Mouse (Mus musculus) midbrain, embryonic 13.5 days (tissue): ENCODE measurements around the gene Gm44596. TPM values are rescaled to one million over a fixed set of nuclear protein-coding genes. Genes with fewer than 3 reads are reported as not detected.
A peak's percentile ranks its signal among the peaks of the same experiment; 100 is the strongest.

ENCODE experiments used
- ATAC-seq: fragments of 200-750 bp; cut with Nextera tagmentation; 2 replicates; pipeline ENCODE4 v1.8.0; 2017; ENCODE audit warnings: mild to moderate bottlenecking, moderate TSS enrichment, moderate library complexity
- H3K27ac ChIP-seq: fragments of 300-500 bp; sonication (generic); 2 replicates; pipeline ENCODE4 v1.5.1; 2015; ENCODE audit warnings: inconsistent platforms, mild to moderate bottlenecking, moderate library complexity
- H3K27me3 ChIP-seq: fragments of 300-500 bp; sonication (generic); 2 replicates; pipeline ENCODE4 v1.6.1; 2015; ENCODE audit warnings: mild to moderate bottlenecking, inconsistent platforms
- H3K36me3 ChIP-seq: fragments of 300-500 bp; sonication (generic); 2 replicates; pipeline ENCODE4 v1.6.1; 2015; ENCODE audit warnings: mild to moderate bottlenecking, inconsistent platforms
- H3K4me1 ChIP-seq: fragments of 300-500 bp; sonication (generic); replicated peaks from 2 replicates; pipeline ENCODE4 v1.6.1; 2015; ENCODE audit warnings: inconsistent platforms
- H3K4me2 ChIP-seq: fragments of 300-500 bp; sonication (generic); replicated peaks from 2 replicates; pipeline ENCODE4 v1.6.1; 2015; ENCODE audit warnings: moderate library complexity, mild to moderate bottlenecking, inconsistent platforms
- H3K4me3 ChIP-seq: fragments of 300-500 bp; sonication (generic); replicated peaks from 2 replicates; pipeline ENCODE4 v1.5.1; 2015; ENCODE audit warnings: mild to moderate bottlenecking, inconsistent platforms
- H3K9ac ChIP-seq: fragments of 300-500 bp; sonication (generic); replicated peaks from 2 replicates; pipeline ENCODE4 v1.6.1; 2015; ENCODE audit warnings: mild to moderate bottlenecking, inconsistent platforms
- H3K9me3 ChIP-seq: fragments of 300-500 bp; sonication (generic); 2 replicates; pipeline ENCODE4 v1.6.1; 2016; ENCODE audit warnings: mild to moderate bottlenecking, inconsistent platforms
- WGBS: fragments of 180-500 bp; shearing (Covaris S2); methylation state at CpG from one replicate; pipeline ENCODE4 v1.1.7; 2015; 5-methylcytosine and 5-hydroxymethylcytosine counted together
- polyA plus RNA-seq: library from polyadenylated mRNA; unstranded; fragments of >200 nt; fragmentation: Nextera tagmentation; extraction: Ambion mirVana; gene quantifications from 2 replicates; pipeline ENCODE4 v1.2.1, GENCODE M21; 2015

Gm44596 gene
- polyA plus RNA-seq, 1 experiment from 2014 or later: not detected

- H3K4me1 ChIP-seq: no peaks in the 10 kb centered on the region
- no peaks in the 10 kb centered on the region for H3K27me3 ChIP-seq
- no peak overlapping the region for H3K4me3 ChIP-seq
- no peak overlapping the region for H3K27ac ChIP-seq
- no peaks in the 10 kb centered on the region for H3K9me3 ChIP-seq
- no peaks in the 10 kb centered on the region for H3K36me3 ChIP-seq
- WGBS: 82% methylated on average over 7 of the region's 7 CpGs
- no peak overlapping the region for H3K4me2 ChIP-seq
- no peak for ATAC-seq
- no peak overlapping the region for H3K9ac ChIP-seq
Observed at GRCm38 (mm10) chr6:128383752-128384151, 8.4 kb downstream of the Gm44596 start.

DNA sequence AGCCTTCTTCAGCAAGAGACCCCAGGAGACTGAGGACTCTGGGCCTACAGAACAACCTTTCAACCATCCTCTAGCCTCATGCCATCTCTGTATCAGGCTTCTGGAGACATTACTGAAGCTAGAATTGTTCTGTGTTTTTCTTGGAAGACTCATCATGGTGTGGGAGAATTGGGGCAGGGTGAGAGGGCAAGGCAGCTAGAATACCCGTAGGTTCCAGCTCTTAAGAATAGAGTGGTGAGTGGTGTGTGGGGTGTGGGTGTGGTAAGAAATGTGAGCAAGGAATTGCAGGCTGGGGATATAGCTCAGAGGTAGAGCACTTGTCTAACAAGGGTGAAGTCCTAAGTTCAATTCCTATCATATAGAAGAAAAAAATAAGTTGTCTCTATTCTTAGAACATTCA lies 9.7 kb downstream of the Gm44596 start:
- no peaks in the 10 kb centered on the region for H3K9me3 ChIP-seq
- 96% methylated on average over 1 of the region's 1 CpGs for WGBS
- H3K4me1 ChIP-seq: no peaks in the 10 kb centered on the region
- no peak overlapping the region for H3K27ac ChIP-seq
- H3K27me3 ChIP-seq: no peaks in the 10 kb centered on the region
- H3K36me3 ChIP-seq: no peaks in the 10 kb centered on the region
- H3K4me2 ChIP-seq: no peak overlapping the region
- ATAC-seq: no peak
- H3K4me3 ChIP-seq: no peak overlapping the region
- H3K9ac ChIP-seq: no peak overlapping the region

- whole genome bisulfite sequencing: 93% methylated on average over 1 of the region's 1 CpGs
- Histone ChIP-seq H3K4me1 (no peaks in the 10 kb centered on the region), H3K4me2 (no peak overlapping the region), H3K9ac (no peak overlapping the region), H3K27ac (no peak overlapping the region), H3K9me3 (no peaks in the 10 kb centered on the region), H3K4me3 (no peak overlapping the region), H3K36me3 (no peaks in the 10 kb centered on the region), H3K27me3 (no peaks in the 10 kb centered on the region)
- no peak for ATAC-seq
Observed at GRCm38 (mm10) chr6:128389185-128389584, 13.9 kb downstream of the Gm44596 start.

DNA sequence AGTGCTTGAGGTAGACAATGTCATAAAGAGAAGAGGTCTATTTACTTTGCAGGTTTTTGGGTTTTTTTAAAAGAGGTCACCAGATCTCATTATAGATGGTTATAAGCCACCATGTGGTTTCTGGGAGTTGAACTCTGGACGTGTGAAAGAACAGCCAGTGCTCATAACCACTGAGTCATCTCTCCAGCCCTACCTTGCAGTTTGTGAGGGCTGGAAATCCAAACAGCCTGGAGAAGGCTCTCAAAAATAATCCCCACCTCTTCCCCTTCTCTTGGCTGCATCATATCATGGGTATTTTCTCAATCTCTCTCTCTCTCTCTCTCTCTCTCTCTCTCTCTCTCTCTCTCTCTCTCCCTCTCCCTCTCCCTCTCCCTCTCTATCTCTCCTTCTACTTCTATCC lies 15.4 kb downstream of the Gm44596 start:
- H3K4me3 ChIP-seq: no peak overlapping the region
- no peak overlapping the region for H3K27ac ChIP-seq
- ATAC-seq: no peak
- WGBS: 64% methylated on average over 1 of the region's 1 CpGs
- no peaks in the 10 kb centered on the region for H3K36me3 ChIP-seq
- H3K9me3 ChIP-seq: no peaks in the 10 kb centered on the region
- H3K4me2 ChIP-seq: no peak overlapping the region
- no peaks in the 10 kb centered on the region for H3K27me3 ChIP-seq
- no peak overlapping the region for H3K9ac ChIP-seq
- no peaks in the 10 kb centered on the region for H3K4me1 ChIP-seq

DNA sequence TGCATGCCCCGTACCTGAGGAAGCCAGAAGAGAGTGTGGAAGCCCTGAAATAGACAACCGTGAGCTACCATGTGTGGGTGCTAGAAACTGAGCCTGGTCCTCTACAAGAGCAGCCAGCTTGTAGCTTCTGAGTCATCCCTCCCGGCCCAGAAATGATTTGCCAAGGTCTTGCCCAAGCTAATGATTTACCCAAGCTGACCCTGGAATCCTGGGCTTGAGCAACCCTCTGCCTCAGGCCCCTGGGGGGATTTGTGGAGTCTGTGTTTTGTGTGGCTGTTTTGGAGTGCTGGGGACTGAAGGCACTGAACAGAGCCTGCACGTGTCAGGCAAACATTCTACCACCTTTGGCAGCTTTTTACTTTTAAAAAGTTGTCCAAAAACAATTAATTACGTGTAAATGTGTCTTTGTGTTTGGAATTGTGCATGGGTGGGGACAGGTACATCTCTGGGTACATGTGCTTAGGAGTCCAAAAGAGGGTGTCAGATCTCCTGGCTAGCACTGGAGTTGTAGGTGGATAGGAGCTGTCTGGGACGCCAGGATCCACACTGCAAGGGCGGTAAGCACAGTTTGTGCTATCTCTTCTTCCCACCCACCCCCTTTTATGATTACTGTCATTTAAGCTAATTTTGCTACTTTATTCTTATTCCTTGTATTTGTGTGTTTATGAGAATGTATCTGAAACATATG lies 22.4 kb downstream of the Gm44596 start:
- no peaks in the 10 kb centered on the region for H3K27me3 ChIP-seq
- peaks cover 20% of the 10 kb centered on the region for H3K4me1 ChIP-seq
- whole genome bisulfite sequencing: 85% methylated on average over 7 of the region's 7 CpGs
- H3K36me3 ChIP-seq: no peaks in the 10 kb centered on the region
- H3K9ac ChIP-seq: no peak overlapping the region
- H3K27ac ChIP-seq: no peak overlapping the region
- H3K4me2 ChIP-seq: no peak overlapping the region
- H3K4me3 ChIP-seq: no peak overlapping the region
- no peak for ATAC-seq
- H3K9me3 ChIP-seq: no peaks in the 10 kb centered on the region

DNA sequence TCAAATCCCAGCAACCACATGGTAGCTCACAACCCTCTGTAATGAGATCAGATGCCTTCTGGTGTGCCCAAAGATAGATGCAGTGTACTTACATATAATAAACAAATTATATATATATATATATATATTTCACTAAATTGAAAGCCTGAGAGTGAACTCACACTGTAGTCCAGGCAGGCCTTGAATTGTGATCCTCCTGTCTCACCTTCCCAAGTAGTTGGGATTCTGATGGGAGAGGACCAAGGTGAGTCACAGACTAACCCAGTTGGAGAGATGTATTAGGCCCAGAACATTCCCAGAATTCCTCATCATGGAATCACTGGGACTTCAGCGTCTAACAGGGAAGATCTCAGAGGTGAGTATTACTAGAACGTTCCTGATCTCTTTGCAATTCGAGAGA lies 23.7 kb downstream of the Gm44596 start, which contains the start of gene Nrip2:
Nrip2 (plus strand) TSS at position 301 of the 400 bp plus-strand sequence.
- Histone ChIP-seq H3K27ac (peak within 1 kb of the TSS; percentile 65), H3K4me2 (peak within 1 kb of the TSS; percentile 43), H3K9me3 (no peaks in the 10 kb centered on the region), H3K4me3 (peak within 1 kb of the TSS; percentile 26), H3K27me3 (no peaks in the 10 kb centered on the region), H3K9ac (peak within 1 kb of the TSS; percentile 52), H3K4me1 (peaks cover 20% of the 10 kb centered on the region), H3K36me3 (no peaks in the 10 kb centered on the region)
- WGBS: 82% methylated on average over 3 of the region's 3 CpGs
- no peak for ATAC-seq

DNA sequence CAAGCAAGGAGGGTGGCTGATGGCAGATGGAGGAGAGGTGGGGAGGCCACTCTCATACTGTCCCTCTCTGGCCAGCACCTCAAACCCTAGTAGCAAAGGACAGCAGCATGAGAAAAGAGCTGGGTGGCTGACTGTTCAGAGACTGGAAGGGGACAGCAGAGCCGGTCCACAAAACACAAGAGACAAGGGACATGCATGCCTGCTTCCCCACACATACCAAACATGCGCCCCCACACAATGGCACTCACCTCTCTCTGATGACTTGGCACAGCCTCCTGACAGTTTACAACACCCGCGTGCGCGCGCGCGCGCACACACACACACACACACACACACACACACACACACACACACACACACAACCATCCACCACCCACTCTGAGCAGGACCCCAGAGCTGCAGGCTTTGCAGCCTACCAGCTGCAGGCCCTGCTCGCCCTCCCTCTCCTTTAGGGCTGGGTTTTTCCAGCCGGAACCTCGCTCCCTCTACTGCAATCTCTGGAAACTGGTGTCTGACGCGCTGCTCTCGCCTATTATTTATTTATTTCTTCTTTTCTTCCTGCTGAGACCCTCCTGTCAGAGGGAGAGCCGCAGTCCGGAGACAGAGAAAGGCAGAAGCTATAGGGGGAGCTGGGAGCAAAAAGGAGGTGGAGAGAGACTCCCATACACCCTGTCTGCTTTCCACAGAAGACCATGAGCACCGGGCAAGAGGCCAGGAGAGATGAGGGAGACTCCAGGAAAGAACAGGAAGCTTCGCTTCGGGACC lies 24.3 kb downstream of the Gm44596 start:
- peak overlapping the region; percentile 65 for H3K27ac ChIP-seq
- no peaks in the 10 kb centered on the region for H3K27me3 ChIP-seq
- H3K4me3 ChIP-seq: peak overlapping the region; percentile 26
- peaks cover 20% of the 10 kb centered on the region for H3K4me1 ChIP-seq
- 32% methylated on average over 17 of the region's 21 CpGs for WGBS
- H3K36me3 ChIP-seq: 0 out of 2 replicates have a peak, but pooled peaks cover 2% of the 10 kb centered on the region
- peak overlapping the region; percentile 52 for H3K9ac ChIP-seq
- peak; percentile 91 for ATAC-seq
- peak overlapping the region; percentile 43 for H3K4me2 ChIP-seq
- H3K9me3 ChIP-seq: no peaks in the 10 kb centered on the region

DNA sequence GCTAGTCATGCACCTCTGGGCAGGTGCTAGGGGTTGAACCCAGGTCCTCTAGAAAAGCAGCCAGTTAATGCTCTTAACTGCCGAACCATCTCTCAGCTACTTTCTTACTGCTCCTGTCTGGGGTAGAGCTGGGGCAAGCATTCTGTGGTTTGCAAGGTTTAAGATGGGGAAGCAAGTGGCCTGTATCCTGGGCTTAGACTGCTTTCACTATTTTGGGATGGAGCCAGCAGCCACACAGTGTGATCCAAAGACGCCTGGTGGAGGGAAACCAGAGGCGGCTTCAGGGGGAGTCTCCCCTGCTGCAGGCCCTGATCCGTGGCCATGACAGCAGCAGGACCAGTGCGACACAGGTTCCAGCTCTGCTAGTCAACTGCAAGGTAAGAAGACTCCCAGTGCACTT lies 29.4 kb downstream of the Gm44596 start:
- Histone ChIP-seq H3K36me3 (peaks cover 45% of the 10 kb centered on the region), H3K4me3 (no peak overlapping the region), H3K4me2 (no peak overlapping the region), H3K9ac (no peak overlapping the region), H3K4me1 (peaks cover 15% of the 10 kb centered on the region; the same call in 1 of the 2 replicates), H3K9me3 (no peaks in the 10 kb centered on the region), H3K27me3 (no peaks in the 10 kb centered on the region), H3K27ac (no peak overlapping the region)
- no peak for ATAC-seq
- 69% methylated on average over 5 of the region's 5 CpGs for WGBS

DNA sequence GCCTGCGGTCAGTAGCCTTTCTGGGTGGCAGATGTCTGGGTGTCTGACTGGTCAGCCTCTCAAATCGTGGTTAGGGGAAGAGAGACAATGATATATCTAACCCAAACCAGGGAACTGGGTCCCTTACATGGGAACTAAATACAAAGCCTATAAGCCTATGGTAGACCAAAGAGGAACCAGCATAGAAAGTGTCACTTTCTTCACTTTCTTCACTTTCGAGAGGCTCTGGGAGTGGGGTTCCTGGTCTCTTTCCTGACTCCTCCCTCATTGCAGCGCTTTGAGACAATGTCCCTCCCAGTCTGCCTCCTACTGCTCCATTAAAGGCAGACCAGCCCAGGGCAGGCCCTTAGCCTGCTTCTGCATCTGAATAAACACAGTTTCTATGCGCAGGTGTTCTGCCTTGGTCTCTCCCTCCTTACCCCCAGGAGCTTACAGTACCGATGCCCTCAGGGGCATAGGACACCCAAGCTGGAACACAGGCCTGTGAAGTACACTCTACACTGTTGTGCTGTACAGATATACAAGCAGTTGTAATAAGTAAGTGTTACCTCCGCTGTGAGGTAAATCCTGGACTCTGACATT lies 33.3 kb downstream of the Gm44596 start:
- Histone ChIP-seq H3K27me3 (no peaks in the 10 kb centered on the region), H3K27ac (no peak overlapping the region), H3K36me3 (peaks cover 81% of the 10 kb centered on the region), H3K9me3 (no peaks in the 10 kb centered on the region), H3K4me1 (no peaks in the 10 kb centered on the region), H3K4me2 (no peak overlapping the region), H3K9ac (no peak overlapping the region), H3K4me3 (no peak overlapping the region)
- WGBS: 91% methylated on average over 7 of the region's 7 CpGs
- no peak for ATAC-seq

DNA sequence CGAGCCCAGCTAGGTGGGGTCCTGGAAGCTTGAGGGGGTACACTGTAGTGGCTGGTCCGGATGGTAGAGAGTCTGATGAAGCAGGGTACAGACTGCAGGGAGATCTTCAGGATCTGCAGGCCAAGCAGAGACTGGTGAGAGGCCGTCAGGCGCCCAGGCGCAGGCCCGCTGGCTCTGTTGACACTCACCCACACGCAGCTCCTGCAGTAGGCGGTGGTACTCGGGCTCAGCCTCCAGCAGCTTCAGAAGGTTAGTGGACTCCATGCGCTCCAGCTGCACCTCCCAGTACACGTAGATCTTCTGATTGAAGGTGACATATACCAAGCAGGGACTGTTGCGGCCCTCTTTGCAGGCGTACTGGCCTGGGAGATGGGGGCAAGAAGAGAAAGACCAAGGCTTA lies 35.0 kb downstream of the Gm44596 start:
- 0 out of 2 replicates have a peak, but pooled peaks have one; percentile 7 for ATAC-seq
- H3K9ac ChIP-seq: no peak overlapping the region
- H3K4me3 ChIP-seq: no peak overlapping the region
- 95% methylated on average over 13 of the region's 13 CpGs for WGBS
- H3K4me1 ChIP-seq: no peaks in the 10 kb centered on the region
- H3K27ac ChIP-seq: no peak overlapping the region
- H3K36me3 ChIP-seq: peaks cover 83% of the 10 kb centered on the region
- H3K4me2 ChIP-seq: no peak overlapping the region
- no peaks in the 10 kb centered on the region for H3K27me3 ChIP-seq
- no peaks in the 10 kb centered on the region for H3K9me3 ChIP-seq

DNA sequence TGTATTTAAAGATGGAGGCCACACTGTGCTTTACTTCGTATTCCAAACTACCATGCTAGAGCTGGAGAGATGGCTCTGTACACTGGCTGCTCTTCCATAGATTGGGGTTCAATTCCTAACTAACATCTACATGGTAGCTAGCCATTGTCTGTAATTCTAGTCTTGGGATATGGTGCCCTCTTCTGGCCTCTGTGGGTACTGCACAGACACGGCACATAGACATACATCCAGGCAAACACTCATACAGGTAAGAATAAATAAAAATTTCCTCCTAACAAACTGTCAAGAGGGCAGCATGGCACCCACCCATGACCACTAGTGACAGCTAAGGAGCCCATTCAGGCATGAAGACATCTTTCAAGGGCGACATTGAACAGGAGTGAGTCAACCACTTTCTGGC lies 35.8 kb downstream of the Gm44596 start:
- Histone ChIP-seq H3K9ac (no peak overlapping the region), H3K4me2 (no peak overlapping the region), H3K4me1 (0 out of 2 replicates have a peak, but pooled peaks cover 3% of the 10 kb centered on the region), H3K36me3 (peaks cover 86% of the 10 kb centered on the region), H3K27ac (no peak overlapping the region), H3K9me3 (no peaks in the 10 kb centered on the region), H3K4me3 (no peak overlapping the region), H3K27me3 (no peaks in the 10 kb centered on the region)
- WGBS: 15% methylated on average over 3 of the region's 3 CpGs
- peak; percentile 56 for ATAC-seq

- H3K9ac ChIP-seq: no peak overlapping the region
- no peak overlapping the region for H3K4me2 ChIP-seq
- H3K36me3 ChIP-seq: peaks cover 49% of the 10 kb centered on the region
- H3K4me3 ChIP-seq: no peak overlapping the region
- no peaks in the 10 kb centered on the region for H3K27me3 ChIP-seq
- H3K9me3 ChIP-seq: no peaks in the 10 kb centered on the region
- H3K27ac ChIP-seq: no peak overlapping the region
- H3K4me1 ChIP-seq: 0 out of 2 replicates have a peak, but pooled peaks cover 3% of the 10 kb centered on the region
- 88% methylated on average over 5 of the region's 5 CpGs for WGBS
- no peak for ATAC-seq
Observed at GRCm38 (mm10) chr6:128416169-128416568, 40.9 kb downstream of the Gm44596 start.
